7 mouse cellular contexts compared by ENCODE assay signal in the genomic region with DNA sequence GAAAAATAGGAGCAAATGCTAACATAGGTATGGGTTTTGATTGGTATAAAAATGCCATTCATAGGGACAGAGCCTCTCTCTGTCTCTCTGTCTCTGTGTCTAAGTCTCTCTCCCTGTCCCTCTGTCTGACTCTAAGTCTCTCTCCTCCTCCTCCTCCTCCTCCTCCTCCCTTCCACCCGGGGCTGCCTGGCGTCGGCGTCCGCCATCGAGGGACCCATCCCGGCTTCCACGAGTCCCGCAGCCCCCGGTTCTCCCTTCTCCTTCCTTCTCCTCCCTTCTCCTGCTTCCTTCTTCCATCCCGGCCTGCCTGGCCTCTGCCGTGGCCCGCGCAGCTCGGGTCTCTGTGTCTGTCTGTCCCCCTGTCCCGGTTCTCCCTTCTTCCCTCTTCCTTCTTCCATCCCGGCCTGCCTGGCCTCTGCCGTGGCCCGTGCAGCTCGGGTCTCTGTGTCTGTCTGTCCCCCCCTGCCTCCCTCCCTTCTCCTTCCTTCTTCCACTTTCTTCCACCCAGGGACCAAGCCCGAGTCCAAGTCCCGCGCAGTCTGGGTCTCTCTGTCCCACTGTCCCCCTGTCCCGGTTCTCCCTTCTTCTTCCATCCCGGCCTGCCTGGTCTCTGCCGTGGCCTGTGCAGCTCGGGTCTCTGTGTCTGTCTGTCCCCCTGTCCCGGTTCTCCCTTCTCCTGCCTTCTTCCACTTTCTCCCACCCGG.
DNase-seq lines count a peak whose midpoint lies in the region; ATAC-seq lines count a peak whose summit lies in the region.
"Not testable (repeated sequence)": the region's sequence is repeated elsewhere in the genome, so short reads cannot be mapped to it uniquely, and the experiment has no call there.

No protein-coding gene starts in this region.

- not testable (repeated sequence) for H3K4me2 ChIP-seq in hindbrain, embryonic 15.5 days; neural tube, embryonic 12.5 days (replicated peaks)

- peak; percentile 5 for DNase-seq in c-Kit-negative CD71-positive TER-119-positive erythroid progenitor cells, embryonic 14.5 days (ENCODE audit: low read depth, low spot score)
- peak; percentile 83 for DNase-seq in heart, embryonic 10.5 days (ENCODE audit: low spot score)
- peak; percentile 32 for DNase-seq in liver

- ATAC-seq in erythroid progenitor cell, adult 5-6 weeks (replicated peaks; ENCODE audit: low FRiP score, poor library complexity, severe bottlenecking) = peak; percentile 70; the same call in 1 of the 2 replicates
- peak; percentile 97 for ATAC-seq in hindbrain, embryonic 15.5 days (ENCODE audit: low FRiP score, low read depth)
- peak; percentile 73 for ATAC-seq in megakaryocyte-erythroid progenitor cell, adult 5-6 weeks (replicated peaks; ENCODE audit: low FRiP score, low TSS enrichment, poor library complexity, severe bottlenecking)
- peak; percentile 99 for ATAC-seq in neural tube, embryonic 12.5 days (ENCODE audit: low FRiP score, low read depth)

- not testable (repeated sequence) for H3K9ac ChIP-seq in hindbrain, embryonic 15.5 days; neural tube, embryonic 12.5 days

- H3K27me3 ChIP-seq in heart, embryonic 10.5 days (ENCODE audit: insufficient read depth, poor library complexity, severe bottlenecking); hindbrain, embryonic 15.5 days; neural tube, embryonic 12.5 days (replicated peaks): not testable (repeated sequence)

- H3K9me3 ChIP-seq in heart, embryonic 10.5 days; hindbrain, embryonic 15.5 days; neural tube, embryonic 12.5 days: not testable (repeated sequence)

- not testable (repeated sequence) for H3K27ac ChIP-seq in heart, embryonic 10.5 days; hindbrain, embryonic 15.5 days (replicated peaks); neural tube, embryonic 12.5 days

- H3K4me3 ChIP-seq in heart, embryonic 10.5 days; hindbrain, embryonic 15.5 days; neural tube, embryonic 12.5 days: not testable (repeated sequence)

- 79% methylated on average over 29 of the region's 29 CpGs for WGBS in heart, embryonic 10.5 days
- 82% methylated on average over 29 of the region's 29 CpGs for WGBS in hindbrain, embryonic 15.5 days
- WGBS in neural tube, embryonic 12.5 days = 81% methylated on average over 29 of the region's 29 CpGs

- H3K36me3 ChIP-seq in heart, embryonic 10.5 days; hindbrain, embryonic 15.5 days; neural tube, embryonic 12.5 days: not testable (repeated sequence)

- not testable (repeated sequence) for H3K4me1 ChIP-seq in heart, embryonic 10.5 days
- H3K4me1 ChIP-seq in hindbrain, embryonic 15.5 days (replicated peaks) = peaks cover 20% of the 10 kb centered on the region
- peaks cover 24% of the 10 kb centered on the region for H3K4me1 ChIP-seq in neural tube, embryonic 12.5 days

Comparison
In these comparisons a context has a peak if more than half of its experiments do, and no peak if none do; other contexts are left out.
1. DNase-seq: peak in every context shown above with its lines; median percentile 83 in heart, embryonic 10.5 days; 32 in liver; 5 in c-Kit-negative CD71-positive TER-119-positive erythroid progenitor cells, embryonic 14.5 days.